Mouse (Mus musculus) MN1 (cell line): Measurements from ENCODE around the gene Disp1.

ENCODE experiments used
- DNase-seq: peaks from one replicate; pipeline ENCODE4 v3.0.0-alpha.2; 2016; ENCODE audit warnings: low spot score

The Disp1 gene

DNA sequence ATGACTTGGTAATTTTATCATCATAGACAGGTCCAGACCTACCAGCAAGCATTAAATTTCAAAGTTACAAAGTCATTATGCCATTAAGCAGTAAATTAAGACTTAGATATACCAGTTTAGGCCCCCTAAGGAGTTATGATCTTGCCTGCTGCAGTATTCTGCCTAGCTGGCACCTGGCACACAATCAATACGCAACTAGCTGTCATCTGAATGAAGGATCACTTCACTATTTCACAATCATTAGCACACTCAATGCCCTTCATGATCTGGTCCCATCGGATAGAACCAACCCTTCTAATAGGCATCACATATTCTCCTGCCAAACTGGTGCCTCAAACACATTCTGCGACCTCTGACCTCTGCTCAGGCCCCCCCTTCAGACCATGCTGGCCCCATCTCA lies 14.2 kb downstream of the Disp1 start:
- no peak for DNase-seq

- no peak for DNase-seq
These were observed 20.4 kb downstream of the Disp1 start for GRCm38 (mm10) chr1:183200926-183201325.

DNA sequence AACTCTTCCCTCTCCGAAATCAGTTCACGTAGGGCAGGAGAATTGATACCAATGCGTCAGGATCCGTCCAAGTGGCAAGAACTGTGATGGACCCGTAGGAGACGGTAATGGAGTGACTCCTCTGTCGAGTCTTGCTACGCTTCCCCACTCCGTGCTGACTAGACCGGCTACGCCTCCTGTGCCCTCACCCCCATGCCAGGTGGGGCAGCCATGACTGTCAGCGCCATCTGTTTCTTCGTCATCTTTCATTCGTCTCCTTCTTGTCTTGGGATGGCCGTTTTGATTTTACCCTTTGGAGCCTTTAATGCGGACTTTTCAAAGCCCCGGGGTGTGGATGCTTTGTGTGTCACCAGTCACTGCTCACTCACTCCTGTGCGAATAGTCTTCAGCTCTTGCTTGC lies 26.6 kb downstream of the Disp1 start:
- DNase-seq: no peak

DNA sequence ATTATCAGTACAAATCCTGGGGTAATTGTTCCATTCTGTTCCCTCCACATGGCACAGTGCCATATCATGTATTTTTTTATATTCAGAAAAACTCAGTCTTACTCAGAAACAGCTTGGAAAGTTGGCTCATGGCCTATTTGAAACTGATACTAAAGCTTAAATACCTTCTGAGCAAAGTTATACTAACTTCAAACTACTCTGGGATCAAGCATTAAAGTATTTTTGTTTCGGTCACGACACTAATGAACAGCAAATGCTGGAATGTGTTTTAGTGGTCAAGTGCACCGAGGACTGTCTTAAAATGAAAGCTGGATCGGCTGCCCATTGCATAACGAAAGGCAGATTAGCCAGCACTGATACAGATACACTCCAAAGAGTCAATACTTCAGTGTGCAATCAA lies 27.2 kb downstream of the Disp1 start:
- no peak for DNase-seq

GRCm38 (mm10) chr1:183191398-183191797 lies 29.9 kb downstream of the Disp1 start:
- DNase-seq: no peak

GRCm38 (mm10) chr1:183190456-183190855 lies 30.9 kb downstream of the Disp1 start:
- DNase-seq: no peak

GRCm38 (mm10) chr1:183189014-183189662 lies 32.2 kb downstream of the Disp1 start:
- DNase-seq: no peak

DNA sequence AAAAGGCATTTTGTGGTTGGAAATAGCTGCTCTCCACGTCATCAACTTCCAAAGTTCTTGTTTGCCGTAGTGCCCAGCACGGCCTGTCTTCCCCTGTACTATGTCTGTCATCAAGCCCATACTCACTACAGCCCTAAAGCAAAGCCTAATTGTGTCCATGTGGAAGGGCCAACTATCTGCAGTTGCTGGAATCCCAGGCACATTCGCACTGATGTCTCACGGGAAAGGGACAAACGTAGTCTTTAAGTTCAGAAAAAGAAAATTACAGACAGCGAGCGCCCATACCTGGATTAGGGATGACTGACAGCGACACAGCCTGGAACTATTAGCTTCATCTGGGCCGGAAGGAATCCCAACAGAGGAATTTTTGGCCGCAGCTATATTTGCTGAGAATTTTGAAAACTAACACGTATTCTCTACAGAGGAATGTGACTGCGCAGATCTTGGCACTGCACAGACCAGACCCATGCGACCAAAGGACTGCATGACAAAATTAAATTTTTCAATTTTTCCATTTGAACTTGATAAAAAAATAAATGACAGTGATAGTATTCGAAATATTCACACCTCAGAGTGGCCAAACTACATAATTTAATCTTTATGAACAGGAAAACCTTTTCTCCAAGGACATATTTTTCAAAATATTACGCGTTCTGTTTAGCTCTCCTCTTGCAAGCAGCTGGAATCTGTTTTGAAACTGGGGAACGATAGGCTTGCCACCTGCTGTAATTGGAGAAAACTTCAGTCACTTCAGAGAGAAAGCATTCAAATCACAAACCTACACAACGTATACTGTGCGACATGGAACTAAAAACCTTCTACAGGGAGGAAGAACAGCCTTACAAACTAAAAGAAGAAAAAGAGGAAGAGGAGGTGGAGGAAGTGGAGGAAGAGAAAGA lies 33.0 kb downstream of the Disp1 start:
- DNase-seq: no peak

DNA sequence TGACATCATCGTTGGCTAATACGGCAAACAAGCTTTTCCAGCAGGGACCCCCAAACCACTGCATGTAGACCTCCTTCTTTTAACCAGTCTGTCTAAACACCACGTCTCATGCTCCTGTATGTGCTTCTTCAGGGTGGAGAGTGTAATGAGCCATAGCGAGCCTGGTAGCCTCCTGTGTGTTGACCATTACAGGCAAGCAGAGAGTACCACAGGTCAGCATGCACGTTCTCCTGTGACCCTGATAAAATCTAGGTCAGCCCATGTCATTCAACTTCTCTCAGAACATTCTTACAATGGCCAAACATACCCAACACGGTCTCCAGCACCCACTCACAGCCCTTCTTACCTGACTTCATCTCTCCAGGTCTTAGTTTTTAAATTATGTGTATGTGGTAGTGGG lies 35.8 kb downstream of the Disp1 start:
- DNase-seq: no peak

- DNase-seq: no peak
These were observed 36.6 kb downstream of the Disp1 start for GRCm38 (mm10) chr1:183184681-183185080.

DNA sequence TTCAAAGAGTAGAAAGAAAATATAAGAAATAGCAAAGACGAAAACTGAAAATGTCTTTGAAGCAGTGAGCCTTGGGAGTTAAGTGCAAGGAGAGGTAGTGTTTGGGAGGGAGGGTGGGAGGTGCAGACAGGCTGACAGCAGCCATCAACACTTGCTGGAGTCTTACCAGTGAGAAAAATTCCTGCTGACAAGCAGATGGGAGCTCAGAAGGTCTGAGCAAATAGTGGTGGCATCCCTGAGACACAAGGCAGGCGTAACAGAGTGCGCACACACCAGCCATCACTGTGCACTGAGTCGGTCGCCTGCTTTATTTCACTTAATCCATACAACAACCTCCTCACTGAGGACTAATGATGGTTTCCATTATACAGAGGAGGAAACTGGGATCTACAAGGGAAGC lies 37.8 kb downstream of the Disp1 start:
- DNase-seq: no peak

DNA sequence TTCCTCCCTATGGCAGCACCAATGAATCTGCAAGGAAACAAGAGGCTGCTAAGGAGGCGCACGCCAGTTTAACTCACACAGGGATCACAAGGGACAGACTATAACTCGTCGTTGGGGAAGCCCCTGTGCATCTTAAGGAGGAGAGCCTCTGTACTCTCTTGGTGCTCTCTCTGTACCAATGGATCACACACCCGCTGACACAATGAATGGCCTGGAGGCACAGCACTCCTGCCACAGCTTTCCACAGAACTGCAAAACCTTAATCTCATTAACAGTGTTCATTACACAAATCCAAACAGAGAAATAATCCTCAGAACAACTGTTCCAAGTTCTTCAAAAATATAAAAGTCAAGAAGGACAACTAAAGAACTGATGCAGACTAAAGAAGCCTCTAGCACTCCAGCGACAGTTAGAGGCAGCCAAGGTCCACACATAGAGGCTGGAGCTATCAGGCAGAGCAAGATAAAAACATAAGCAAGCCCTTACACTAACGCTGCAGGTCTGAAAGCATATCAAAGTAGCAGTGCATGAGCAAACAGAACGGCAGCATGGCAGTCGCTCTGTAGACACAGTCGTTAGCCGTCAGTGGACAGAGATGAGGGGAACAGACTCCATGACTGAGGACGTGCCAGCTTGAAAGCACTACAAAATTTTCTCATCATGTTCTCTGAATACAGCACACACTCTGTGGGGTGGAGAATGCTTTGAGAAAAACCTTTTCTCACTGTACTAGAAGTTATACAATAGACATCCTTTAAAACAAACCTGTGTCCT lies 38.5 kb downstream of the Disp1 start:
- no peak for DNase-seq

GRCm38 (mm10) chr1:183181030-183181395 lies 40.3 kb downstream of the Disp1 start:
- DNase-seq: no peak

DNA sequence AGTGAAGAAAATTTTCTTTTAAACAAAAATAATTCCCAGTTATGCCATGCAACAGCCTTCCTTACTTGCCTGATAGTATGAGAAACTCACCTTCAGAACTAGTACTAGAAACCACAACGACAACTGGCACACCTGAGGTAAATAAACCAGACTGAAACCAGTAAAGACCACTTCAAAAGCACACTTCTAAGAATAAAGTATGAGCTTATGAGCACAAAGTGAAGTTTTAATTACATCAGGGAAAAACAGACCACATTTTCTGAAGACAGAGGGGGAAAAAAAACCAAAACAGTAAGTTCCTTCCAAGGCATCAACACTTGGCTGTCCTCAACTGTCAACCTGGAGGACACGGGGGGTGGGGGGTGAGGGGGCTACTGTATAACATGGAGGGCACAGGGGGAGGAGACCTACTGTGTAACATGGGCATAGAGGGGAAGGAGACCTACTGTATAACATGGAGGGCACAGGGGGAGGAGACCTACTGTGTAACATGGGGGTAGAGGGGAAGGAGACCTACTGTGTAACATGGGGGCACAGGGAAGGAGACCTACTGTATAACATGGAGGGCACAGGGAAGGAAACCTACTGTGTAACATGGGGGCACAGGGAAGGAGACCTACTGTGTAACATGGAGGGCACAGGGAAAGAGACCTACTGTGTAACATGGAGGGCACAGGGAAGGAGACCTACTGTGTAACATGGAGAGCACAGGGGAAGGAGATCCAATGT lies 40.9 kb downstream of the Disp1 start:
- no peak for DNase-seq

- DNase-seq: no peak
These were observed 42.0 kb downstream of the Disp1 start for GRCm38 (mm10) chr1:183179316-183179715.

DNA sequence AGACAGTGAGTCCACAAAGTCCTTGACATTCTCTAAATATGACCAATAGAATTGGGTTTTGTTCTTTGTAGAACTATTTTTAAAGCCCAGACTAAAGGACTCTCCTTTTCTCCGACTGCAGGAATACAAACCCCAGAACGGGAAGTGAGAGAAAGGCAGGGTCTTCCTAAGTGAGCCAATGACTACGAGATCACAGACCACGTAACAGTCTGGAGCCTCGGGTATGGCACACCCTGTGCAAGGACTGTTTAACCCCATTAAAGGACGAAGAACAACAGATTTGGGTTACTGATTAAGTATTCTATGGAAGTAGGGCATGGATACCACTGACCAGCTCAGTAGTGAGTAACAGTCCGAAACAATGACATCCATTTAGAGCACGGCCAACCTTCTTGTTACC lies 46.1 kb downstream of the Disp1 start:
- DNase-seq: no peak

DNA sequence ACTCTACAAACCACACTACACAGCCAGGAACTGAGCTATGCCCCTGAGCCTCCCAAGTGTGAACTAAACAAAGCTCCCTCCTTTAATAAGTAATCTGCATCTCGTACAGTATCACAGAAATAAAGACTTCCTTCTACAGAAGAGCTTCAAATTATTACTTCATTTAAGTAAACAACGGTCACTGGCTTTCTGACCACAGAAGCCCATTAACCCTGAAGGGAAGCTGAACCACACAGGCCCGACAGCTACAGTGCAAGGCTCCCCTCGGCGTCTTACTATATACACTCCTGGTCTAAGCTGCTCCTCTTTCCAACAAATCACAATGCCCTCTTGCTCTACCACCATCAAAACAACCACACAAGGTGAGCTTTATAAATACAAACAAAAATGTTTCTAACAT lies 50.2 kb downstream of the Disp1 start:
- DNase-seq: no peak

DNA sequence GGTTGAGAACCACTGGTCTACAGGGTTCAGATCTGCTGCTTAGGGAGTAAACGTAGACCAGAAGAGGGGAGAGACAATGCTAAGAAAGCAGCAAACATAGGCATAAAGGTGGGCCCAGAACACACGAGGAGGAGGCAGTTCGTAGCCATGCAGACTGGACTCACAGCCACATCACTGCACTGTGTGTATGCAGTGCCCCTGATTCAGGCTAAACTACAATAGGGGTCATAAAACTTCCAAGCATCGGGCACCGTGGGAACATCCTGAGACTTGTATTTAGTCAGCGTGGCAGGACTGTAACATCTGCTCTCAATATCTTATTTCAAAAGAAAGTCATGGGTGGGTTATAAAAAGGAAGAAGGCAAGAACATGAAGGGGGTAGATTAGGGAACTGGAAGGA lies 52.9 kb downstream of the Disp1 start:
- no peak for DNase-seq

DNA sequence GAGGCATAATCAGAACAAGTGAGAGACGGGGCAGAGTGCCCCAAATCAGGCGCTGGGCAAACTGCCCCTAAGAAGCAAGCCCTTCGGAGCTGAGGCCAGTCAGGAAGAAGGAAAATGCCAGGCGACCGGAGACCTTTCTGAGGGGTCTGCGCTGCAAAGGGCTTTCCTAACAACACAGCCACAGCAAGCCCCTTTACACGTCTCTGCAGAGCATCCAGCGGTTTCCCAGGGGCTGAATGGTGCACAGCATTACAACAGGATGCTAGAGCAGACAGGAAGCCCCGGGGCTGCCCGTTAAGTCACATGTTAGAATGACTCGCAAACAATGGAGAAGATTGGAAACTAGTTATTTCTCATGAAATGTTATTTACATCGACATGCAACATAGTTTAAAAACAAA lies 53.5 kb downstream of the Disp1 start:
- no peak for DNase-seq

- DNase-seq: no peak
These were observed 54.6 kb downstream of the Disp1 start for GRCm38 (mm10) chr1:183166700-183167099.

- DNase-seq: no peak
These were observed 56.7 kb downstream of the Disp1 start for GRCm38 (mm10) chr1:183164648-183165071.

DNA sequence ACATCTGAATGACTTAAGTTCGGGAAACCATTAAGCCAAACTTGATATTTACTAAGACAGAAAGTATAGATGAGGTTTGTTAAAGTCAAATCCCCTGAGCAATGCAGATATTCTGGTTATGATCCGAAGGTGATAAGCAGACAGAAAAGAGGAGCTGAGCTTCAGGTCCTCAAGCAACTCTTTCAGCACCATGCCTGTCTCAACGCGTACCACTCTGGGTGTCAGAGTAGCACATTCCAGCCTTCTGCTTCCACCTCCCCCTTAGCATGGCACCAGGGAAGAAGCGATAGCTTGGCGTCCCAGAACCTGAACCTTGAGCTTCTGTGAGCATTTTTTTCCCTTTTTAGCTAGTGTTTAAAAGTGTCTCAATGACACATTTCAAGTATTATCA lies 57.1 kb downstream of the Disp1 start:
- no peak for DNase-seq
